Mouse (Mus musculus): ENCODE measurements at regions not wholly inside any gene's neighbourhood (a gene's known extent, or its start where the extent isn't known, plus 50 kb on each side); places are given as distances from the start of the nearest gene placed in this dataset.
A peak's percentile ranks its signal among the peaks of the same experiment; 100 is the strongest.

DNA sequence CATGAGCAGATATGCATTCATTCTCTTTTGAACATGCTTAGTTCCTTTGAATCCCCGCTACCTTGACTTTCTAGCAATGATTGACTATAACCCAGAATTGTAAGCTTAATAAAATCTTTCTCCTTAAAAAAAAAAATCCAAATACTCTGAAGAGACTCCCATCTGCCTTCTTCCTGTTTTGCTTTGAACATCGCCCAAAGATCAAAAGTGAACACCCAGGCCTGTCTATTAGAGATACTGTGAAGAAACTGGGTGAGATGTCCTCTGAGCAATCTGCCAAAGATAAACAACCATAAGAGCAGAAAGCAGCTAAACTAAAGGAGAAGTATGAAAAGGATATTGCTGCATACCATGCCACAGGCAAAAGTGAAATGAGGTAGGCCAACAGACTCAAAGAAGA lies 527.1 kb upstream of the Alcam start:
- Histone ChIP-seq H3K4me2 (ENCODE audit: low read depth, severe bottlenecking) (no peak overlapping the region), H3K4me1 (ENCODE audit: control insufficient read depth, insufficient read depth, low read length) (no peaks in the 10 kb centered on the region), H3K4me3 (ENCODE audit: low read depth, low read length) (no peak overlapping the region), H3K9ac (ENCODE audit: low read length) (no peak overlapping the region), H3K27ac (replicated peaks; ENCODE audit: low read depth, low read length) (no peak overlapping the region), H3K27me3 (ENCODE audit: control insufficient read depth, insufficient read depth, low read length) (no peaks in the 10 kb centered on the region), H3K36me3 (ENCODE audit: control insufficient read depth, insufficient read depth, low read length) (no peaks in the 10 kb centered on the region), H3K9me3 (ENCODE audit: control insufficient read depth, low read length) (no peaks in the 10 kb centered on the region)
- no peak for ATAC-seq (ENCODE audit: insufficient number of reproducible peaks, low FRiP score, low TSS enrichment, low read depth)
- 92% methylated on average over 2 of the region's 2 CpGs for WGBS
- DNase-seq (ENCODE audit: low spot score): no peak

GRCm38 (mm10) chr16:52972811-52973210 lies 518.9 kb upstream of the Alcam start:
- Histone ChIP-seq H3K27me3 (ENCODE audit: control insufficient read depth, insufficient read depth, low read length) (no peaks in the 10 kb centered on the region), H3K36me3 (ENCODE audit: control insufficient read depth, insufficient read depth, low read length) (no peaks in the 10 kb centered on the region), H3K4me1 (ENCODE audit: control insufficient read depth, insufficient read depth, low read length) (no peaks in the 10 kb centered on the region), H3K27ac (replicated peaks; ENCODE audit: low read depth, low read length) (no peak overlapping the region), H3K9me3 (ENCODE audit: control insufficient read depth, low read length) (no peaks in the 10 kb centered on the region), H3K9ac (ENCODE audit: low read length) (no peak overlapping the region), H3K4me3 (ENCODE audit: low read depth, low read length) (no peak overlapping the region), H3K4me2 (ENCODE audit: low read depth, severe bottlenecking) (no peak overlapping the region)
- WGBS: 96% methylated on average over 2 of the region's 2 CpGs
- no peak for ATAC-seq (ENCODE audit: insufficient number of reproducible peaks, low FRiP score, low TSS enrichment, low read depth)
- DNase-seq (ENCODE audit: low spot score): no peak

DNA sequence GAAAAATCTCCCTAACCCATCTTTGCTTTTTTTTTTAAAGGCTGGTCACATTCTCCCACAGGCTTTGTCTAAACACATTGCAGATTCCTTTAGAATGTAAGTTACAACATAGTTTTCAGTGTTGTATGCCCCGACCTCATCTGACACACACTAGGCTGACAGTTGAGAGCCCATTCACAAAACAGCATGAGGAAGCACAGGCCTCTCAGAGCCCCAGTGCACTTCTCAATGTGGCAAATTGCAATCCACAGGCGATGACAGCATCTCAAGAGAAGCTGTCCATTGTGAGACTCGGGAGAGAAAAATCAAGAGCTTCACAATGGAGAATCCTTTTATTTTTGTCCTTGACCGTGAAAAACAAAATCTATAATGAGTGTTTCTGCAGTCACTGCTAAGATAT lies 493.8 kb upstream of the Alcam start:
- H3K27ac ChIP-seq (replicated peaks; ENCODE audit: low read depth, low read length): no peak overlapping the region
- no peaks in the 10 kb centered on the region for H3K27me3 ChIP-seq (ENCODE audit: control insufficient read depth, insufficient read depth, low read length)
- H3K4me2 ChIP-seq (ENCODE audit: low read depth, severe bottlenecking): no peak overlapping the region
- no peaks in the 10 kb centered on the region for H3K36me3 ChIP-seq (ENCODE audit: control insufficient read depth, insufficient read depth, low read length)
- no peak overlapping the region for H3K9ac ChIP-seq (ENCODE audit: low read length)
- H3K9me3 ChIP-seq (ENCODE audit: control insufficient read depth, low read length): no peaks in the 10 kb centered on the region
- ATAC-seq (ENCODE audit: insufficient number of reproducible peaks, low FRiP score, low TSS enrichment, low read depth) (no peak), DNase-seq (ENCODE audit: low spot score) (no peak)
- 76% methylated on average over 4 of the region's 4 CpGs for WGBS
- no peak overlapping the region for H3K4me3 ChIP-seq (ENCODE audit: low read depth, low read length)
- H3K4me1 ChIP-seq (ENCODE audit: control insufficient read depth, insufficient read depth, low read length): no peaks in the 10 kb centered on the region

DNA sequence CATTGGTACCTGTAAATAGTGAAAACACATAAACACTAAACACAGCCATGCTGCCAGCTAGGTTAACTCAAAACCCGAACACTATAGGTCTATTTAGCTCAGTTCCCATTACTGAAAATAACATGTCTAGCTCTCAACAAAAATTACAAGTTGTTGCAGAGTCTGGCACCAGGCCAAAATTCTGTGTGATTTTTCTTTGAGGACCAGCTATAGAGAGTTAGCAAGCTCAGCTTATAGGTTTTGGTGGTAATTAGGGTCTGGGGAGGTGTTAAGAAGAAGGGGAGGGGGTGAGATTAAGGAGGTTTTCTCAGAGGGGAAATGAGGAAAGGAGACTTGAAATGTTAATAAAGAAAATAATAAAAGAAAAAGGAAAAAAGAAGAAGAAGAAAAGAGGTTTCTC lies 480.9 kb upstream of the Alcam start:
- no peaks in the 10 kb centered on the region for H3K4me1 ChIP-seq (ENCODE audit: control insufficient read depth, insufficient read depth, low read length)
- no peak overlapping the region for H3K4me2 ChIP-seq (ENCODE audit: low read depth, severe bottlenecking)
- no peak overlapping the region for H3K27ac ChIP-seq (replicated peaks; ENCODE audit: low read depth, low read length)
- H3K4me3 ChIP-seq (ENCODE audit: low read depth, low read length): no peak overlapping the region
- H3K27me3 ChIP-seq (ENCODE audit: control insufficient read depth, insufficient read depth, low read length): no peaks in the 10 kb centered on the region
- H3K36me3 ChIP-seq (ENCODE audit: control insufficient read depth, insufficient read depth, low read length): no peaks in the 10 kb centered on the region
- H3K9me3 ChIP-seq (ENCODE audit: control insufficient read depth, low read length): no peaks in the 10 kb centered on the region
- DNase-seq (ENCODE audit: low spot score): peak; percentile 35
- H3K9ac ChIP-seq (ENCODE audit: low read length): no peak overlapping the region
- WGBS: 48% methylated on average over 1 of the region's 1 CpGs
- 0 out of 2 replicates have a peak, but pooled peaks have one; percentile 35 for ATAC-seq (ENCODE audit: insufficient number of reproducible peaks, low FRiP score, low TSS enrichment, low read depth)

GRCm38 (mm10) chr16:52931978-52932377 lies 478.1 kb upstream of the Alcam start:
- no peak overlapping the region for H3K9ac ChIP-seq (ENCODE audit: low read length)
- DNase-seq (ENCODE audit: low spot score) (no peak), ATAC-seq (ENCODE audit: insufficient number of reproducible peaks, low FRiP score, low TSS enrichment, low read depth) (no peak)
- no peak overlapping the region for H3K4me2 ChIP-seq (ENCODE audit: low read depth, severe bottlenecking)
- no peaks in the 10 kb centered on the region for H3K36me3 ChIP-seq (ENCODE audit: control insufficient read depth, insufficient read depth, low read length)
- 89% methylated on average over 3 of the region's 3 CpGs for WGBS
- no peak overlapping the region for H3K4me3 ChIP-seq (ENCODE audit: low read depth, low read length)
- H3K27ac ChIP-seq (replicated peaks; ENCODE audit: low read depth, low read length): no peak overlapping the region
- no peaks in the 10 kb centered on the region for H3K9me3 ChIP-seq (ENCODE audit: control insufficient read depth, low read length)
- no peaks in the 10 kb centered on the region for H3K27me3 ChIP-seq (ENCODE audit: control insufficient read depth, insufficient read depth, low read length)
- no peaks in the 10 kb centered on the region for H3K4me1 ChIP-seq (ENCODE audit: control insufficient read depth, insufficient read depth, low read length)

- Histone ChIP-seq H3K9me3 (ENCODE audit: control insufficient read depth, low read length) (no peaks in the 10 kb centered on the region), H3K27ac (replicated peaks; ENCODE audit: low read depth, low read length) (no peak overlapping the region), H3K27me3 (ENCODE audit: control insufficient read depth, insufficient read depth, low read length) (no peaks in the 10 kb centered on the region), H3K9ac (ENCODE audit: low read length) (no peak overlapping the region), H3K36me3 (ENCODE audit: control insufficient read depth, insufficient read depth, low read length) (no peaks in the 10 kb centered on the region), H3K4me2 (ENCODE audit: low read depth, severe bottlenecking) (no peak overlapping the region), H3K4me1 (ENCODE audit: control insufficient read depth, insufficient read depth, low read length) (no peaks in the 10 kb centered on the region), H3K4me3 (ENCODE audit: low read depth, low read length) (no peak overlapping the region)
- no peak for ATAC-seq (ENCODE audit: insufficient number of reproducible peaks, low FRiP score, low TSS enrichment, low read depth)
- DNase-seq (ENCODE audit: low spot score): no peak
- WGBS: 84% methylated on average over 14 of the region's 14 CpGs
Measured at GRCm38 (mm10) chr16:52892467-52893255, 438.8 kb upstream of the Alcam start.

DNA sequence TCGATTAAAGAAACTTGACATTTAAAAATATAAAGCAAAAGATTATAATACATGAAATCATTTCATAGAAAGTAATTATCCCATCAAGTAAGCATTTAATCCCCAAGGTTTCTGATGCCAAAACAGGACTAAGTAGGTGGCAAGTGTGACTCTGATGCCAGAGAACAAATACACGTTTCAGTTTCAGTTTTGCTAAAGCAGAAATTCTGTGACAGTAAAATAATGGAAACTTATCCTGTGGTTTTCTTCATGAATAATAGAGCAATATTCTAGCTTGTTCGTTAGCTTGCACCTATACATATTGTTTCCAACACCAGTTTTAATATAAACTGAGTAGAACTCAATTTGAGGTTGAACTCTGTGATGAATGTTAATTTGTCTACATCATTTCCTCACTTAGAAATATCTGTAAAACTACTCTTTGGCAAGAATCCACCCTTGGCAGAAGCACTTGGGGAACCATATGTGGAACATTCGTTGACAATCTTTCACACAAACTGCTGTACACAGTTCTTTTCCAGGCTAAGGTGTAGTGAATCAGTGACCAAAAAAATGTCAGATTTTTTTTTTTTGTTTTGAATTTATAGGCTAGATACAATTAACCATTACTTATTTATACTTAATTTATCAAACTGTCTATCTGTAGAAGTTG lies 425.7 kb upstream of the Alcam start:
- WGBS: 78% methylated on average over 4 of the region's 4 CpGs
- no peaks in the 10 kb centered on the region for H3K4me1 ChIP-seq (ENCODE audit: control insufficient read depth, insufficient read depth, low read length)
- ATAC-seq (ENCODE audit: insufficient number of reproducible peaks, low FRiP score, low TSS enrichment, low read depth): no peak

GRCm38 (mm10) chr16:52867833-52868232 lies 414.0 kb upstream of the Alcam start:
- Histone ChIP-seq H3K4me1 (ENCODE audit: control insufficient read depth, insufficient read depth, low read length) (no peaks in the 10 kb centered on the region), H3K27me3 (ENCODE audit: control insufficient read depth, insufficient read depth, low read length) (no peaks in the 10 kb centered on the region), H3K9ac (ENCODE audit: low read length) (no peak overlapping the region), H3K9me3 (ENCODE audit: control insufficient read depth, low read length) (no peaks in the 10 kb centered on the region), H3K4me2 (ENCODE audit: low read depth, severe bottlenecking) (no peak overlapping the region), H3K27ac (replicated peaks; ENCODE audit: low read depth, low read length) (no peak overlapping the region), H3K4me3 (ENCODE audit: low read depth, low read length) (no peak overlapping the region), H3K36me3 (ENCODE audit: control insufficient read depth, insufficient read depth, low read length) (no peaks in the 10 kb centered on the region)
- DNase-seq (ENCODE audit: low spot score): no peak
- no peak for ATAC-seq (ENCODE audit: insufficient number of reproducible peaks, low FRiP score, low TSS enrichment, low read depth)
- 83% methylated on average over 6 of the region's 6 CpGs for WGBS

More for the DNA sequence above, 425.7 kb upstream of the Alcam start:
- H3K36me3 ChIP-seq (ENCODE audit: control insufficient read depth, insufficient read depth, low read length): no peaks in the 10 kb centered on the region
- H3K9me3 ChIP-seq (ENCODE audit: control insufficient read depth, low read length): no peaks in the 10 kb centered on the region
- no peak overlapping the region for H3K9ac ChIP-seq (ENCODE audit: low read length)
- no peak overlapping the region for H3K4me2 ChIP-seq (ENCODE audit: low read depth, severe bottlenecking)
- no peaks in the 10 kb centered on the region for H3K27me3 ChIP-seq (ENCODE audit: control insufficient read depth, insufficient read depth, low read length)
- H3K27ac ChIP-seq (replicated peaks; ENCODE audit: low read depth, low read length): no peak overlapping the region
- H3K4me3 ChIP-seq (ENCODE audit: low read depth, low read length): no peak overlapping the region
- DNase-seq (ENCODE audit: low spot score): no peak
